Mouse (Mus musculus) forebrain, postnatal 0 days (tissue): ENCODE measurements at regions not wholly inside any gene's neighbourhood (a gene's known extent, or its start where the extent isn't known, plus 50 kb on each side); places are given as distances from the start of the nearest gene placed in this dataset.

Source experiments
- ATAC-seq: fragments of 200-750 bp; cut with Nextera tagmentation; 2 replicates; pipeline ENCODE4 v1.8.0; 2017; ENCODE audit warnings: mild to moderate bottlenecking, moderate library complexity
- DNase-seq: peaks from one replicate; pipeline ENCODE4 v3.0.0-alpha.2; 2015
- H3K27ac ChIP-seq: fragments of 300-500 bp; sonication (generic); 2 replicates; pipeline ENCODE4 v1.5.1; 2014; ENCODE audit warnings: low read depth, mild to moderate bottlenecking, antibody characterized with exemption, low read length, moderate library complexity, mixed read lengths
- H3K27me3 ChIP-seq: fragments of 300-500 bp; sonication (generic); 2 replicates; pipeline ENCODE4 v1.6.1; 2014; ENCODE audit warnings: mild to moderate bottlenecking, low read length, mixed read lengths; ENCODE audit not compliant: insufficient read depth
- H3K36me3 ChIP-seq: fragments of 300-500 bp; sonication (generic); 2 replicates; pipeline ENCODE4 v1.6.1; 2014; ENCODE audit warnings: mild to moderate bottlenecking, moderate library complexity; ENCODE audit not compliant: insufficient read depth
- H3K4me1 ChIP-seq: fragments of 300-500 bp; sonication (generic); 2 replicates; pipeline ENCODE4 v1.6.1; 2014; ENCODE audit warnings: antibody characterized with exemption; ENCODE audit not compliant: insufficient read depth
- H3K4me2 ChIP-seq: fragments of 300-500 bp; sonication (generic); 2 replicates; pipeline ENCODE4 v1.6.1; 2014; ENCODE audit warnings: low read depth, mild to moderate bottlenecking, moderate library complexity
- H3K4me3 ChIP-seq: fragments of 300-500 bp; sonication (generic); 2 replicates; pipeline ENCODE4 v1.5.1; 2014; ENCODE audit warnings: low read depth, low read length, mixed read lengths
- H3K9ac ChIP-seq: fragments of 300-500 bp; sonication (generic); 2 replicates; pipeline ENCODE4 v1.6.1; 2014; ENCODE audit warnings: mild to moderate bottlenecking
- H3K9me3 ChIP-seq: fragments of 300-500 bp; sonication (generic); 2 replicates; pipeline ENCODE4 v1.6.1; 2016; ENCODE audit warnings: low read length
- CTCF ChIP-seq: sonication (generic); IDR thresholded peaks from 2 replicates; pipeline ENCODE4 v1.5.1; 2016; ENCODE audit warnings: antibody characterized with exemption, control low read depth, low read depth
- WGBS: fragments of 180-500 bp; shearing (Covaris S2); extraction: QIAGEN DNeasy Blood & Tissue Kit; methylation state at CpG from one replicate; pipeline ENCODE4 v1.1.7; 2014; 5-methylcytosine and 5-hydroxymethylcytosine counted together

GRCm38 (mm10) chr15:13859193-13859592 lies 685.7 kb upstream of the Cdh6 start:
- ATAC-seq (no peak), DNase-seq (peak; percentile 4)
- peak; percentile 65 for TF ChIP-seq CTCF
- no peak overlapping the region for H3K27ac ChIP-seq
- no peaks in the 10 kb centered on the region for H3K4me1 ChIP-seq
- WGBS = 98% methylated on average over 1 of the region's 1 CpGs
- H3K4me2 ChIP-seq = no peak overlapping the region
- H3K4me3 ChIP-seq = no peak overlapping the region
- no peak overlapping the region for H3K9ac ChIP-seq
- H3K27me3 ChIP-seq = no peaks in the 10 kb centered on the region
- no peaks in the 10 kb centered on the region for H3K9me3 ChIP-seq
- no peaks in the 10 kb centered on the region for H3K36me3 ChIP-seq

GRCm38 (mm10) chr15:13854095-13854836 lies 680.8 kb upstream of the Cdh6 start:
- H3K27me3 ChIP-seq = no peaks in the 10 kb centered on the region
- no peak overlapping the region for H3K9ac ChIP-seq
- H3K9me3 ChIP-seq = no peaks in the 10 kb centered on the region
- no peak overlapping the region for H3K27ac ChIP-seq
- DNase-seq = no peak
- no peak for TF ChIP-seq CTCF
- H3K36me3 ChIP-seq = no peaks in the 10 kb centered on the region
- no peak for ATAC-seq
- no peaks in the 10 kb centered on the region for H3K4me1 ChIP-seq
- H3K4me3 ChIP-seq = no peak overlapping the region
- no peak overlapping the region for H3K4me2 ChIP-seq
- 43% methylated on average over 8 of the region's 8 CpGs for WGBS
